Mouse (Mus musculus) CH12.LX (cell line): ENCODE data around the gene Exoc2. TPM values are rescaled to one million over a fixed set of nuclear protein-coding genes. Genes with fewer than 3 reads are reported as not detected.

Experiments
- DNase-seq: peaks from one replicate; pipeline ENCODE4 v3.0.0-alpha.2; 2013; ENCODE audit errors: extremely low read depth
- H3K27ac ChIP-seq: 2 replicates; pipeline ENCODE4 v1.5.1; 2012; ENCODE audit warnings: low read depth, mild to moderate bottlenecking, control low read depth, moderate library complexity; ENCODE audit not compliant: insufficient read depth
- H3K27me3 ChIP-seq: replicated peaks from 2 replicates; pipeline ENCODE3; 2012; ENCODE audit warnings: inconsistent platforms
- H3K36me3 ChIP-seq, 2 experiments: replicated peaks in 1 of 2; 2 replicates each; pipeline versions ENCODE3 to v1.6.1; 2012; ENCODE audit warnings: inconsistent platforms in 1 of 2, low read length in 1 of 2, mild to moderate bottlenecking in 1 of 2, mixed read lengths in 1 of 2, moderate library complexity in 1 of 2; ENCODE audit not compliant: control insufficient read depth in 1 of 2, insufficient read depth in 1 of 2
- H3K4me1 ChIP-seq, 2 experiments: 2 replicates each; pipeline ENCODE4 v1.6.1; 2012; ENCODE audit warnings: inconsistent platforms in 1 of 2, moderate library complexity in 1 of 2; ENCODE audit not compliant: insufficient read depth in 2 of 2, control insufficient read depth in 1 of 2
- H3K4me2 ChIP-seq: 2 replicates; pipeline ENCODE4 v1.6.1; 2012; ENCODE audit warnings: low read depth, mild to moderate bottlenecking, control low read depth; ENCODE audit not compliant: poor library complexity, insufficient read depth, severe bottlenecking
- H3K4me3 ChIP-seq, 3 experiments: fragments of 150-350 bp in 1 of 3; sonication (generic) in 1 of 3; replicated peaks in 1 of 3; 2 replicates each; pipeline versions ENCODE3 to v1.5.1; 2011 to 2012; ENCODE audit warnings: low read depth in 2 of 3, low read length in 2 of 3, mild to moderate bottlenecking in 2 of 3, moderate library complexity in 2 of 3, control low read depth in 1 of 3, improper control_type of control experiment in 1 of 3, inconsistent platforms in 1 of 3, mixed read lengths in 1 of 3; ENCODE audit not compliant: poor library complexity in 1 of 3
- H3K79me2 ChIP-seq: replicated peaks from 2 replicates; pipeline ENCODE4 v1.6.1; 2012; ENCODE audit warnings: mild to moderate bottlenecking, moderate library complexity; ENCODE audit not compliant: control insufficient read depth, poor library complexity, insufficient read depth, severe bottlenecking; ENCODE audit errors: extremely low read depth
- H3K9ac ChIP-seq: 2 replicates; pipeline ENCODE4 v1.6.1; 2012; ENCODE audit warnings: low read depth, mild to moderate bottlenecking, control low read depth, moderate library complexity; ENCODE audit not compliant: insufficient read depth
- H3K9me3 ChIP-seq: replicated peaks from 2 replicates; pipeline ENCODE3; 2012; ENCODE audit warnings: low read length, inconsistent platforms, mixed read lengths
- BHLHE40 ChIP-seq: IDR thresholded peaks from 2 replicates; pipeline ENCODE4 v1.6.1; 2011; ENCODE audit warnings: mild to moderate bottlenecking, low read depth, low read length, improper control_type of control experiment
- CHD1 ChIP-seq: IDR thresholded peaks from 2 replicates; pipeline ENCODE4 v1.6.1; 2012; ENCODE audit warnings: low read depth, low read length, improper control_type of control experiment, inconsistent platforms
- CHD2 ChIP-seq: IDR thresholded peaks from 2 replicates; pipeline ENCODE4 v1.6.1; 2011; ENCODE audit warnings: low read length, improper control_type of control experiment
- CTCF ChIP-seq, 2 experiments: IDR thresholded peaks in 1 of 2; conservative IDR thresholded peaks in 1 of 2; 2 replicates each; pipeline ENCODE4 v1.5.1; 2011 to 2012; ENCODE audit warnings: low read depth in 2 of 2, low read length in 2 of 2, improper control_type of control experiment in 1 of 2, inconsistent platforms in 1 of 2, mild to moderate bottlenecking in 1 of 2, moderate library complexity in 1 of 2
- ELF1 ChIP-seq: IDR thresholded peaks from 2 replicates; pipeline ENCODE4 v1.6.1; 2014; ENCODE audit warnings: low read depth, mild to moderate bottlenecking, inconsistent platforms, low read length, improper control_type of control experiment
- HCFC1 ChIP-seq: IDR thresholded peaks from 2 replicates; pipeline ENCODE4 v1.6.1; 2012; ENCODE audit warnings: low read depth, mild to moderate bottlenecking, inconsistent platforms, low read length, improper control_type of control experiment
- IRF4 ChIP-seq: IDR thresholded peaks from 2 replicates; pipeline ENCODE4 v1.6.1; 2014; ENCODE audit warnings: low read depth, mild to moderate bottlenecking, inconsistent platforms, low read length, improper control_type of control experiment
- KAT2A ChIP-seq: IDR thresholded peaks from 2 replicates; pipeline ENCODE4 v1.6.1; 2012; ENCODE audit warnings: low read length, improper control_type of control experiment, inconsistent platforms; ENCODE audit not compliant: insufficient replicate concordance
- MAFK ChIP-seq: IDR thresholded peaks from 2 replicates; pipeline ENCODE4 v1.6.1; 2011; ENCODE audit warnings: low read length, improper control_type of control experiment; ENCODE audit not compliant: insufficient replicate concordance
- MAX ChIP-seq: IDR thresholded peaks from 2 replicates; pipeline ENCODE4 v1.6.1; 2011; ENCODE audit warnings: low read length, improper control_type of control experiment
- MAZ ChIP-seq: IDR thresholded peaks from 2 replicates; pipeline ENCODE4 v1.6.1; 2012; ENCODE audit warnings: low read depth, mild to moderate bottlenecking, inconsistent platforms, low read length, improper control_type of control experiment, moderate library complexity
- MEF2A ChIP-seq: IDR thresholded peaks from 2 replicates; pipeline ENCODE4 v1.6.1; 2014; ENCODE audit warnings: low read depth, mild to moderate bottlenecking, inconsistent platforms, low read length, improper control_type of control experiment, borderline replicate concordance
- MXI1 ChIP-seq: IDR thresholded peaks from 2 replicates; pipeline ENCODE4 v1.6.1; 2011; ENCODE audit warnings: mild to moderate bottlenecking, low read depth, low read length, improper control_type of control experiment
- MYC ChIP-seq: IDR thresholded peaks from 2 replicates; pipeline ENCODE4 v1.6.1; 2011; ENCODE audit warnings: low read depth, mild to moderate bottlenecking, improper control_type of control experiment, low read length
- NELFE ChIP-seq: IDR thresholded peaks from 2 replicates; pipeline ENCODE4 v1.6.1; 2011; ENCODE audit warnings: low read depth, low read length, improper control_type of control experiment
- PAX5 ChIP-seq: IDR thresholded peaks from 2 replicates; pipeline ENCODE4 v1.6.1; 2012; ENCODE audit warnings: low read length, inconsistent platforms, mixed read lengths
- POLR2AphosphoS2 ChIP-seq: IDR thresholded peaks from 2 replicates; pipeline ENCODE4 v1.6.1; 2011; ENCODE audit warnings: low read depth, low read length, improper control_type of control experiment
- RAD21 ChIP-seq: IDR thresholded peaks from 2 replicates; pipeline ENCODE4 v1.6.1; 2011; ENCODE audit warnings: low read depth, mild to moderate bottlenecking, low read length, improper control_type of control experiment, moderate library complexity
- SMC3 ChIP-seq: IDR thresholded peaks from 2 replicates; pipeline ENCODE4 v1.6.1; 2011; ENCODE audit warnings: low read depth, low read length, improper control_type of control experiment
- TBP ChIP-seq: conservative IDR thresholded peaks from 2 replicates; pipeline ENCODE4 v1.6.1; 2011; ENCODE audit warnings: low read depth, low read length, improper control_type of control experiment
- USF2 ChIP-seq: conservative IDR thresholded peaks from 2 replicates; pipeline ENCODE4 v1.6.1; 2011; ENCODE audit warnings: low read depth, low read length, improper control_type of control experiment
- ZC3H11A ChIP-seq: IDR thresholded peaks from 2 replicates; pipeline ENCODE4 v1.6.1; 2012; ENCODE audit warnings: low read depth, mild to moderate bottlenecking, inconsistent platforms, low read length, improper control_type of control experiment
- ZKSCAN1 ChIP-seq: IDR thresholded peaks from 2 replicates; pipeline ENCODE4 v1.6.1; 2012; ENCODE audit warnings: low read depth, inconsistent platforms, low read length, improper control_type of control experiment, borderline replicate concordance
- ZMIZ1 ChIP-seq: IDR thresholded peaks from 2 replicates; pipeline ENCODE4 v1.6.1; 2012; ENCODE audit warnings: low read depth, mild to moderate bottlenecking, inconsistent platforms, low read length, improper control_type of control experiment
- ZNF384 ChIP-seq: IDR thresholded peaks from 2 replicates; pipeline ENCODE4 v1.6.1; 2012; ENCODE audit warnings: low read depth, low read length, improper control_type of control experiment, inconsistent platforms
- dilution Hi-C: fragments of 300-500 bp; cut with MboI; formaldehyde crosslinking; loops from 2 replicates; pipeline ENCODE4 v1.14.3; 2020; ENCODE audit warnings: low sequenced_read_pairs; ENCODE audit not compliant: extremely low pct_unique_long_range_greater_than_20kb, extremely low pct_ligation_motif_present
- in situ Hi-C: fragments of 300-500 bp; cut with MboI; formaldehyde crosslinking; loops from 3 replicates; pipeline ENCODE4 v1.14.3; 2019; ENCODE audit warnings: low sequenced_read_pairs, low pct_ligation_motif_present, low pct_unique_long_range_greater_than_20kb, mixed read lengths
- polyA plus RNA-seq: library from polyadenylated mRNA; unstranded; fragments of >175 nt; gene quantifications from 2 replicates; pipeline ENCODE4 v1.2.1, GENCODE M21; 2012; ENCODE audit warnings: low read depth; ENCODE audit not compliant: insufficient read length
- total RNA-seq, 2 experiments: library from RNA; depleted of rRNA; stranded (reverse); fragments of 300-350 nt in 1 of 2; fragments of >200 nt in 1 of 2; gene quantifications; 2 replicates each; pipeline ENCODE4 v1.2.3; 2012 to 2014

Gene Exoc2
- total and polyA plus RNA-seq, 3 experiments = 21.1 to 33.0 (median 29.7) TPM

- H3K79me2 ChIP-seq = no peaks in the 10 kb centered on the region
- TF ChIP-seq MAZ = no peak
- no peak for TF ChIP-seq MXI1
- no peak for TF ChIP-seq ZNF384
- DNase-seq = no peak
- in situ Hi-C loops = no loop called here
- no peak overlapping the region for H3K27ac ChIP-seq
- no peak overlapping the region for H3K4me2 ChIP-seq
- dilution Hi-C loops = no loop called here
- no peak overlapping the region for H3K4me3 ChIP-seq
- peaks cover 3 to 4% of the 10 kb centered on the region in 2 experiments for H3K4me1 ChIP-seq
- no peaks in the 10 kb centered on the region for H3K9me3 ChIP-seq
- H3K36me3 ChIP-seq = no peaks in the 10 kb centered on the region
- no peaks in the 10 kb centered on the region for H3K27me3 ChIP-seq
- no peak overlapping the region for H3K9ac ChIP-seq
Measured at GRCm38 (mm10) chr13:30801886-30802285, 172.0 kb downstream of the Exoc2 start.

- dilution Hi-C loops = no loop called here
- H3K27me3 ChIP-seq = no peaks in the 10 kb centered on the region
- H3K4me2 ChIP-seq = no peak overlapping the region
- no peaks in the 10 kb centered on the region for H3K36me3 ChIP-seq
- H3K27ac ChIP-seq = no peak overlapping the region
- H3K4me3 ChIP-seq = no peak overlapping the region
- H3K9me3 ChIP-seq = no peaks in the 10 kb centered on the region
- no peaks in the 10 kb centered on the region for H3K79me2 ChIP-seq
- H3K9ac ChIP-seq = no peak overlapping the region
- peaks cover 5 to 27% of the 10 kb centered on the region in 2 experiments; a peak in 2 of 4 replicates for H3K4me1 ChIP-seq
- in situ Hi-C loops = no loop called here
- TF ChIP-seq ZC3H11A = no peak
- no peak for TF ChIP-seq MEF2A
- no peak for TF ChIP-seq CTCF (conservative IDR thresholded peaks at IDR 0.05 in 1 of 2, IDR thresholded peaks at IDR 0.05 in 1 of 2; ENCODE audit: low read depth in 2 of 2, low read length in 2 of 2)
- TF ChIP-seq MAZ = no peak
- TF ChIP-seq CHD1 = no peak
- no peak for TF ChIP-seq HCFC1
- no peak for TF ChIP-seq BHLHE40
- DNase-seq = no peak
Measured at GRCm38 (mm10) chr13:30795960-30796359, 177.9 kb downstream of the Exoc2 start.

- Histone ChIP-seq H3K79me2 (no peaks in the 10 kb centered on the region), H3K27ac (no peak overlapping the region), H3K9me3 (no peaks in the 10 kb centered on the region), H3K4me2 (no peak overlapping the region), H3K9ac (no peak overlapping the region), H3K36me3 (no peaks in the 10 kb centered on the region), H3K27me3 (no peaks in the 10 kb centered on the region), H3K4me1 (peaks cover 5 to 28% of the 10 kb centered on the region in 2 experiments; a peak in 2 of 4 replicates), H3K4me3 (no peak overlapping the region)
- dilution Hi-C loops = no loop called here
- TF ChIP-seq CHD2 (no peak), MAX (no peak), ZKSCAN1 (no peak), MYC (no peak), KAT2A (no peak), POLR2AphosphoS2 (no peak), CHD1 (no peak), RAD21 (no peak), SMC3 (no peak), TBP (no peak), PAX5 (no peak), IRF4 (no peak), USF2 (no peak), MAFK (no peak), MEF2A (no peak), ELF1 (no peak), NELFE (no peak), ZMIZ1 (no peak), BHLHE40 (no peak)
- in situ Hi-C loops = no loop called here
- DNase-seq = no peak
Measured at GRCm38 (mm10) chr13:30793616-30794015, 180.3 kb downstream of the Exoc2 start.
